Mouse (Mus musculus): Measurements from ENCODE around the gene Ptch1. TPM values are rescaled to one million over a fixed set of nuclear protein-coding genes. Genes with fewer than 3 reads are reported as not detected.

Gene Ptch1
- polyA plus RNA-seq, 1 experiment from 2014 or later: 19.5 TPM

- H3K4me3 ChIP-seq: no peak overlapping the region
Observed at GRCm38 (mm10) chr13:63507821-63508220, 65.6 kb downstream of the Ptch1 start.

GRCm38 (mm10) chr13:63507001-63507556 lies 66.3 kb downstream of the Ptch1 start:
- no peak overlapping the region; the same call in 1 of the 2 replicates for H3K27ac ChIP-seq
- WGBS: 71% methylated on average over 6 of the region's 6 CpGs
- no peak overlapping the region for H3K4me2 ChIP-seq
- H3K9ac ChIP-seq: no peak overlapping the region
- H3K4me1 ChIP-seq: peaks cover 6% of the 10 kb centered on the region; the same call in 1 of the 2 replicates
- no peak for ATAC-seq (ENCODE audit: insufficient number of reproducible peaks, low FRiP score, low TSS enrichment, low read depth)
- no peak overlapping the region for H3K4me3 ChIP-seq
- no peaks in the 10 kb centered on the region for H3K27me3 ChIP-seq
- no peaks in the 10 kb centered on the region for H3K9me3 ChIP-seq
- peaks cover 45% of the 10 kb centered on the region for H3K36me3 ChIP-seq

More at GRCm38 (mm10) chr13:63507821-63508220, 65.6 kb downstream of the Ptch1 start:
- H3K27ac ChIP-seq: no peak overlapping the region
- 87% methylated on average over 5 of the region's 5 CpGs for WGBS
- no peak for ATAC-seq (ENCODE audit: insufficient number of reproducible peaks, low FRiP score, low TSS enrichment, low read depth)
- H3K36me3 ChIP-seq: peaks cover 52% of the 10 kb centered on the region
- no peak overlapping the region for H3K9ac ChIP-seq
- H3K4me2 ChIP-seq: no peak overlapping the region
- peaks cover 6% of the 10 kb centered on the region; the same call in 1 of the 2 replicates for H3K4me1 ChIP-seq
- H3K9me3 ChIP-seq: no peaks in the 10 kb centered on the region
- no peaks in the 10 kb centered on the region for H3K27me3 ChIP-seq

GRCm38 (mm10) chr13:63506364-63506763 lies 67.0 kb downstream of the Ptch1 start:
- ATAC-seq (ENCODE audit: insufficient number of reproducible peaks, low FRiP score, low TSS enrichment, low read depth): no peak
- 27% methylated on average over 1 of the region's 1 CpGs for WGBS
- 0 out of 2 replicates have a peak, but pooled peaks cover under 1% of the 10 kb centered on the region for H3K4me1 ChIP-seq
- H3K4me2 ChIP-seq: no peak overlapping the region
- H3K4me3 ChIP-seq: no peak overlapping the region
- H3K9ac ChIP-seq: no peak overlapping the region
- H3K9me3 ChIP-seq: no peaks in the 10 kb centered on the region
- no peak overlapping the region for H3K27ac ChIP-seq
- H3K36me3 ChIP-seq: peaks cover 38% of the 10 kb centered on the region
- H3K27me3 ChIP-seq: no peaks in the 10 kb centered on the region

GRCm38 (mm10) chr13:63502391-63502790 lies 71.0 kb downstream of the Ptch1 start:
- no peak overlapping the region for H3K9ac ChIP-seq
- WGBS: 87% methylated on average over 2 of the region's 2 CpGs
- no peak overlapping the region for H3K27ac ChIP-seq
- H3K9me3 ChIP-seq: no peaks in the 10 kb centered on the region
- H3K36me3 ChIP-seq: peaks cover 3% of the 10 kb centered on the region; the same call in 1 of the 2 replicates
- H3K4me2 ChIP-seq: no peak overlapping the region
- H3K27me3 ChIP-seq: no peaks in the 10 kb centered on the region
- no peaks in the 10 kb centered on the region for H3K4me1 ChIP-seq
- no peak for ATAC-seq (ENCODE audit: insufficient number of reproducible peaks, low FRiP score, low TSS enrichment, low read depth)
- no peak overlapping the region for H3K4me3 ChIP-seq

- H3K9me3 ChIP-seq: no peaks in the 10 kb centered on the region
- ATAC-seq (ENCODE audit: insufficient number of reproducible peaks, low FRiP score, low TSS enrichment, low read depth): no peak
- H3K4me2 ChIP-seq: no peak overlapping the region
- H3K9ac ChIP-seq: no peak overlapping the region
- no peak overlapping the region for H3K27ac ChIP-seq
- 87% methylated on average over 2 of the region's 2 CpGs for WGBS
- H3K36me3 ChIP-seq: no peaks in the 10 kb centered on the region
- H3K27me3 ChIP-seq: no peaks in the 10 kb centered on the region
- H3K4me1 ChIP-seq: peaks cover 8% of the 10 kb centered on the region
- no peak overlapping the region for H3K4me3 ChIP-seq
Observed at GRCm38 (mm10) chr13:63499489-63499888, 73.9 kb downstream of the Ptch1 start.

- Histone ChIP-seq H3K4me3 (no peak within 1 kb of the TSS), H3K36me3 (no peaks in the 10 kb centered on the region), H3K9ac (no peak within 1 kb of the TSS), H3K27ac (no peak within 1 kb of the TSS), H3K4me2 (peak within 1 kb of the TSS; percentile 27), H3K4me1 (peaks cover 8% of the 10 kb centered on the region), H3K27me3 (no peaks in the 10 kb centered on the region), H3K9me3 (no peaks in the 10 kb centered on the region)
- no peak for ATAC-seq (ENCODE audit: insufficient number of reproducible peaks, low FRiP score, low TSS enrichment, low read depth)
- 12% methylated on average over 23 of the region's 23 CpGs for WGBS
Observed at GRCm38 (mm10) chr13:63496646-63497582, 76.5 kb downstream of the Ptch1 start, which contains the start of gene Fancc. Fancc (minus strand) TSS chr13:63497278.

GRCm38 (mm10) chr13:63487707-63488042 lies 85.7 kb downstream of the Ptch1 start:
- H3K27ac ChIP-seq: no peak overlapping the region
- WGBS: 64% methylated on average over 7 of the region's 7 CpGs
- H3K9me3 ChIP-seq: no peaks in the 10 kb centered on the region

GRCm38 (mm10) chr13:63486791-63487706 lies 86.3 kb downstream of the Ptch1 start:
- WGBS: 41% methylated on average over 18 of the region's 18 CpGs
- H3K4me2 ChIP-seq: no peak overlapping the region
- ATAC-seq (ENCODE audit: insufficient number of reproducible peaks, low FRiP score, low TSS enrichment, low read depth): no peak

More at GRCm38 (mm10) chr13:63487707-63488042, 85.7 kb downstream of the Ptch1 start:
- no peaks in the 10 kb centered on the region for H3K27me3 ChIP-seq
- H3K4me1 ChIP-seq: no peaks in the 10 kb centered on the region
- no peak overlapping the region for H3K4me2 ChIP-seq
- H3K36me3 ChIP-seq: no peaks in the 10 kb centered on the region
- ATAC-seq (ENCODE audit: insufficient number of reproducible peaks, low FRiP score, low TSS enrichment, low read depth): no peak
- H3K9ac ChIP-seq: no peak overlapping the region
- no peak overlapping the region for H3K4me3 ChIP-seq

GRCm38 (mm10) chr13:63475356-63475755 lies 98.0 kb downstream of the Ptch1 start:
- Histone ChIP-seq H3K9me3 (no peaks in the 10 kb centered on the region), H3K4me1 (no peaks in the 10 kb centered on the region), H3K4me2 (no peak overlapping the region), H3K4me3 (no peak overlapping the region), H3K27me3 (no peaks in the 10 kb centered on the region), H3K9ac (no peak overlapping the region), H3K36me3 (no peaks in the 10 kb centered on the region), H3K27ac (no peak overlapping the region)
- 56% methylated on average over 8 of the region's 8 CpGs for WGBS
- no peak for ATAC-seq (ENCODE audit: insufficient number of reproducible peaks, low FRiP score, low TSS enrichment, low read depth)

More at GRCm38 (mm10) chr13:63486791-63487706, 86.3 kb downstream of the Ptch1 start:
- Histone ChIP-seq H3K27me3 (no peaks in the 10 kb centered on the region), H3K36me3 (no peaks in the 10 kb centered on the region), H3K9ac (no peak overlapping the region), H3K9me3 (no peaks in the 10 kb centered on the region), H3K4me3 (no peak overlapping the region), H3K4me1 (no peaks in the 10 kb centered on the region), H3K27ac (no peak overlapping the region)
